Mouse (Mus musculus) lung, postnatal 0 days (tissue): ENCODE results near the gene Scn2a. TPM values are rescaled to one million over a fixed set of nuclear protein-coding genes. Genes with fewer than 3 reads are reported as not detected.
"Not testable (repeated sequence)": the region's sequence is repeated elsewhere in the genome, so short reads cannot be mapped to it uniquely, and the experiment has no call there.

Experiments
- ATAC-seq: fragments of 200-750 bp; cut with Nextera tagmentation; 2 replicates; pipeline ENCODE4 v1.8.0; 2017; ENCODE audit warnings: moderate library complexity
- DNase-seq: peaks from one replicate; pipeline ENCODE4 v3.0.0-alpha.2; 2016; ENCODE audit warnings: low spot score
- H3K27ac ChIP-seq: fragments of 300-500 bp; sonication (generic); 2 replicates; pipeline ENCODE4 v1.5.1; 2014; ENCODE audit warnings: antibody characterized with exemption, mild to moderate bottlenecking, low read length, mixed read lengths
- H3K27me3 ChIP-seq: fragments of 300-500 bp; sonication (generic); replicated peaks from 2 replicates; pipeline ENCODE4 v1.6.1; 2014; ENCODE audit warnings: low read length, mixed read lengths; ENCODE audit not compliant: insufficient read depth
- H3K36me3 ChIP-seq: fragments of 300-500 bp; sonication (generic); 2 replicates; pipeline ENCODE4 v1.6.1; 2014; ENCODE audit warnings: low read length, mixed read lengths; ENCODE audit not compliant: insufficient read depth
- H3K4me1 ChIP-seq: fragments of 300-500 bp; sonication (generic); 2 replicates; pipeline ENCODE4 v1.6.1; 2014; ENCODE audit warnings: antibody characterized with exemption, low read depth, low read length, mixed read lengths; ENCODE audit not compliant: insufficient read depth
- H3K4me2 ChIP-seq: fragments of 300-500 bp; sonication (generic); replicated peaks from 2 replicates; pipeline ENCODE4 v1.6.1; 2014; ENCODE audit warnings: low read depth, mild to moderate bottlenecking, low read length, moderate library complexity, mixed read lengths
- H3K4me3 ChIP-seq: fragments of 300-500 bp; sonication (generic); 2 replicates; pipeline ENCODE4 v1.5.1; 2014; ENCODE audit warnings: low read depth, low read length
- H3K9ac ChIP-seq: fragments of 300-500 bp; sonication (generic); replicated peaks from 2 replicates; pipeline ENCODE4 v1.6.1; 2014; ENCODE audit warnings: low read depth, mild to moderate bottlenecking
- H3K9me3 ChIP-seq: fragments of 300-500 bp; sonication (generic); 2 replicates; pipeline ENCODE4 v1.6.1; 2016; ENCODE audit warnings: low read length, mixed read lengths
- CTCF ChIP-seq: IDR thresholded peaks from 2 replicates; pipeline ENCODE4 v1.5.1; 2016; ENCODE audit warnings: antibody characterized with exemption, mild to moderate bottlenecking
- EP300 ChIP-seq: IDR thresholded peaks from 2 replicates; pipeline ENCODE4 v1.6.1; 2016; ENCODE audit warnings: antibody characterized with exemption, mild to moderate bottlenecking, control low read depth
- WGBS: fragments of 180-500 bp; shearing (Covaris S2); extraction: QIAGEN DNeasy Blood & Tissue Kit; methylation state at CpG from one replicate; pipeline ENCODE4 v1.1.7; 2014; 5-methylcytosine and 5-hydroxymethylcytosine counted together
- polyA plus RNA-seq: library from polyadenylated mRNA; unstranded; fragments of >200 nt; fragmentation: Nextera tagmentation; extraction: Ambion mirVana; gene quantifications from 2 replicates; pipeline ENCODE4 v1.2.1, GENCODE M21; 2015

Gene Scn2a
- polyA plus RNA-seq, 1 experiment from 2014 or later, result 0.72 TPM

DNA sequence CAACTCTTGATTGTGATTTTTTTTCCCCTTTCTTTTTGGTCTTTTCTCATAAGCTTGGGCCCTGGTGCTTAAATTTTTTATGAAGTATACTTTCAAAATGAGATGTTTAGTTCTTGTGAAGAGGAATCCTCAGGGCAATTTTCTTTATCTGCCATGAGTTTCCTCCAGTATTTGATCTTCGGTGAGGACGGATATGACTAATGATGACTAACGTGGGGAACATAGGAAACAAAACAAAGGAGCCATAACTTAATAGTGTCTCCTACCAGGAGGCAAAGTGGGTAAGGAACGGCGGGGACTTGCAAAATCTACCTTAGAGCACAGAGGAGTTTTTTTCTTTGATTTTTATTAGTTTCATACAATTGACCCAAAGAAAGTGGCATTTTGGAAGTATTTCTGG, 124.8 kb downstream of the Scn2a start:
- Histone ChIP-seq H3K36me3 (no peaks in the 10 kb centered on the region), H3K4me3 (no peak overlapping the region), H3K27me3 (no peaks in the 10 kb centered on the region), H3K4me1 (no peaks in the 10 kb centered on the region), H3K9ac (no peak overlapping the region), H3K9me3 (no peaks in the 10 kb centered on the region), H3K4me2 (no peak overlapping the region), H3K27ac (no peak overlapping the region)
- 58% methylated on average over 5 of the region's 5 CpGs for WGBS
- no peak for TF ChIP-seq CTCF
- no peak for TF ChIP-seq EP300
- ATAC-seq, result no peak
- DNase-seq, result no peak

DNA sequence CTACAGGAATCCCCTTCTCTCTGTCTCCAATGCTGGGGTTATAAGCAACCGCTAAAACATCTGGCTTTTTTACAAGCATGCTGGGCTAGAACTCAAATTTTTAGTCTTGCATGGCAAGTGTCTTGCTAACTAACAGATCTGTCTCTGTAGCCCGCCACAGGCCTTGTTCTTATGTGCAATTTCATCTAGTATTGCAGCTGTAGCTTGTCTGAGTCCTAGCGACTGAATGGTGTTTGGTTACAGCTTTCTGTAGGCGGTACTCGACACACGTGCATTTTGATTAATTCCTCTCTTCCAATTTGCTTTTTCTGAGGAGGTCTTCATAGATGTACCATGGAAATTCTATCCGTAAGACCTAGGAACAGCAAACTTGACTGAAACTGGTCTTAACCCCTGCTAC, 161.9 kb downstream of the Scn2a start:
- Histone ChIP-seq H3K4me3 (no peak overlapping the region), H3K9me3 (no peaks in the 10 kb centered on the region), H3K4me2 (no peak overlapping the region), H3K9ac (no peak overlapping the region), H3K4me1 (no peaks in the 10 kb centered on the region), H3K27ac (no peak overlapping the region), H3K36me3 (no peaks in the 10 kb centered on the region), H3K27me3 (no peaks in the 10 kb centered on the region)
- WGBS, result 56% methylated on average over 7 of the region's 7 CpGs
- DNase-seq, result no peak
- no peak for TF ChIP-seq CTCF
- TF ChIP-seq EP300, result no peak
- ATAC-seq, result no peak

DNA sequence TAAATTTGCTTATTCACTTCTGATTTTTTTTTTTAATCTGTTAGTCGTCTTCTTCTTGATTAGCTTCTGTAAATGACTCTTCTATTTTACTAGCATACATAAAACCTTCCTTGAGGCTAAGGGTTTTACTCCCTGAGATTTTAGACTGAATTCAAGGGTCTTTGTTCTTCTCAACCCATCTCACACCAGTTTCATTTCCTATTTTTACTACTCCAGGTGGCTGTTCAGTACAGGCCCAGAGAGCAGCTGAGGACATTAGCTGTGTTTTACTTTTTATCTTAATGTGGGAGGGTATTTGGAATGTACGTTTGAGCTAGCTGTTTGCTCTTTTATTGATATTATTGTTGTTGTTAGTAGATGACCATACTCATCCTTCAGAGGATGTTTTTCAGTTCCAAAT, 162.8 kb downstream of the Scn2a start:
- no peak overlapping the region for H3K4me3 ChIP-seq
- H3K9ac ChIP-seq, result no peak overlapping the region
- H3K4me1 ChIP-seq, result no peaks in the 10 kb centered on the region
- 63% methylated on average over 2 of the region's 2 CpGs for WGBS
- H3K27ac ChIP-seq, result no peak overlapping the region
- no peak for TF ChIP-seq CTCF
- no peak for TF ChIP-seq EP300
- no peaks in the 10 kb centered on the region for H3K27me3 ChIP-seq
- ATAC-seq, result no peak
- no peaks in the 10 kb centered on the region for H3K9me3 ChIP-seq
- no peak for DNase-seq
- no peak overlapping the region for H3K4me2 ChIP-seq
- no peaks in the 10 kb centered on the region for H3K36me3 ChIP-seq

DNA sequence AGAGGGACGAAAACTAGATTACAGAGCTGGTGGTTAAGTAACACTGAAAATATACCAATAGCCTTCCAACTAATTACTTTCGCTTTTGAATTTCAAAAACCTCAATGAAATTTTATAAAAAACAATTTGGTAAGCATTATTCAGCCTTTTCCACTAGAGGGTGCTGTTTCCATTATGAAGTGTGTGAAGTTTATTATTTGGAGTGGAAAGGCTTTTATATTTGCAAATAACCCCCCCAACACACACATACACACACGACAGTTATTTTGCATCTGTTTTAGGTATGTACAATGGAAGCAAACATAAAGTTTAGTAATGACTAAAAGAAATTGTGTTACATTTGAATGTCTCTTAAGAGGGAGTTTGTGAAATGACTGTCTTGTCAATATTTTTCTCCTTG, 171.9 kb downstream of the Scn2a start:
- Histone ChIP-seq H3K4me3 (0 out of 2 replicates have a peak overlapping the region, but pooled peaks have one; percentile 15), H3K36me3 (no peaks in the 10 kb centered on the region), H3K27ac (no peak overlapping the region), H3K4me2 (peak overlapping the region; percentile 28; the same call in 1 of the 2 replicates), H3K9ac (no peak overlapping the region), H3K4me1 (no peaks in the 10 kb centered on the region), H3K9me3 (no peaks in the 10 kb centered on the region), H3K27me3 (no peaks in the 10 kb centered on the region)
- ATAC-seq (no peak), DNase-seq (peak; percentile 72)
- TF ChIP-seq CTCF (peak; percentile 69), EP300 (no peak)
- 20% methylated on average over 3 of the region's 3 CpGs for WGBS

DNA sequence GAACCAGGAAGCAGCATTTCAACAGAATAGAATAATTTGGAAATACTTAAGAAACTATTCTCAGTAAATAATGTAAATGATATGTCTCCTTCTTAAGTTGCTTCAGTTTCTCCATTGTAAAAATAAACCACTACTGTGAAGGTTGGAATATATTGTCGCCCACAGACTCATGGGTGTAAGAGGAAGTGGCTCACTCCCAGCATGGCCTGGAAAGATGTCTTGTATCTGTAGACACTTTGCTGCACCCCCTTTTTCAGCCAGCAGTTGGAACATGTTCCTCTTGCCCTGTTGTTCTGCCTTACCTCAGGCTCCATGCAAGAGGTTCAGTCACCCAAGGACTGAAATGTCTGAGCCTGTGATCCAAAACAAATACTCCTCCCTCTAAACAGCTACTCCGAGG, 173.0 kb downstream of the Scn2a start:
- Histone ChIP-seq H3K9me3 (no peaks in the 10 kb centered on the region), H3K4me1 (no peaks in the 10 kb centered on the region), H3K36me3 (no peaks in the 10 kb centered on the region), H3K9ac (no peak overlapping the region), H3K4me2 (no peak overlapping the region), H3K27me3 (no peaks in the 10 kb centered on the region), H3K27ac (no peak overlapping the region), H3K4me3 (no peak overlapping the region)
- ATAC-seq (no peak), DNase-seq (no peak)
- WGBS, result 67% methylated on average over 2 of the region's 2 CpGs
- TF ChIP-seq EP300, result no peak
- TF ChIP-seq CTCF, result no peak

- H3K27ac ChIP-seq, result no peak overlapping the region
- no peak for TF ChIP-seq EP300
- no peak overlapping the region for H3K4me3 ChIP-seq
- no peaks in the 10 kb centered on the region for H3K27me3 ChIP-seq
- DNase-seq, result no peak
- H3K4me1 ChIP-seq, result no peaks in the 10 kb centered on the region
- no peaks in the 10 kb centered on the region for H3K9me3 ChIP-seq
- H3K4me2 ChIP-seq, result no peak overlapping the region
- H3K9ac ChIP-seq, result no peak overlapping the region
- H3K36me3 ChIP-seq, result no peaks in the 10 kb centered on the region
- ATAC-seq, result no peak
- WGBS, result 65% methylated on average over 1 of the region's 1 CpGs
Observed at GRCm38 (mm10) chr2:65801054-65801709, 180.6 kb downstream of the Scn2a start.

DNA sequence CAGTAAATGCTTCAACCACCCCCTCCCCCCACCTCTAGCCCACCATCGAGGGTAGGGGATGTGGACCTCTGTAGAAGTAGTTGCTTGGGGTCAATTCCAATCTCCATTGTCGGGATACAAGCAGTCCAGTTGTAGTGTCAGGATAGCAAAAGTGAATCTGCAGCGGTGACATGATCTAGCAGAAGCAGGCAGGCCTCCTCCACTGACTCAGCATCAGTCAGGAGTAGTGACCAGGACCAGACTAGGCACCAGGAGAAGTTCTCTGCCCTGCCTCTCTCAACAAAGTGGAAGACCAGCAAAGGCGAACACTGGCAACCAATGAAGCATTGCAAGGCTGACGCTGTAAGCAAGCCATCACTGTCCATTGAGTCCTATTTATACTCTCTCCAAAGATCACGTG, 186.0 kb downstream of the Scn2a start:
- Histone ChIP-seq H3K9ac (no peak overlapping the region), H3K4me1 (no peaks in the 10 kb centered on the region), H3K9me3 (no peaks in the 10 kb centered on the region), H3K4me3 (no peak overlapping the region), H3K27me3 (no peaks in the 10 kb centered on the region), H3K36me3 (no peaks in the 10 kb centered on the region), H3K27ac (no peak overlapping the region), H3K4me2 (no peak overlapping the region)
- DNase-seq (no peak), ATAC-seq (no peak)
- TF ChIP-seq CTCF, result no peak
- TF ChIP-seq EP300, result no peak
- 88% methylated on average over 6 of the region's 6 CpGs for WGBS

DNA sequence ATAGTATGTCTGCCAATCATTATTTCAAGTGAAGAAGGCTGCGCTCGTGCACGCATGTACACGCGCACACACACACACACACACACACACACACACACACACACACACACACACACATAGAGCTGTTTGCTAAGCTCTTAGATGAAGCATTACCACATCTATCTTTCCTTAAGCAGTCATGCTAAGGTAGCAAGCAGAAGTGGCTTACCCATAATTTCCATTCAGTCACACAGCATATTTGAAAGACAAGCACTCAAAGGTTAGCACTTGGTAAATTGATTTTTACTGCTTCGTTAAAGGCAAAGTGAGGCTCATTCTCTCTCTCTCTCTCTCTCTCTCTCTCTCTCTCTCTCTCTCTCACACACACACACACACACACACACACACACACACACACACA, 190.6 kb downstream of the Scn2a start:
- not testable (repeated sequence) for ATAC-seq, H3K4me3 ChIP-seq, H3K27me3 ChIP-seq, H3K4me1 ChIP-seq, H3K27ac ChIP-seq, DNase-seq, H3K9me3 ChIP-seq, H3K4me2 ChIP-seq, H3K9ac ChIP-seq, H3K36me3 ChIP-seq
- 90% methylated on average over 6 of the region's 6 CpGs for WGBS
